Mouse (Mus musculus) left cerebral cortex, adult 18-20 months (tissue): Measurements from ENCODE around the gene Cmtr2. TPM values are rescaled to one million over a fixed set of nuclear protein-coding genes. Genes with fewer than 3 reads are reported as not detected.

Experiments used
- DNase-seq, 2 experiments: peaks; one replicate each; pipeline ENCODE4 v3.0.0; 2021 to 2022; ENCODE audit warnings: low spot score in 2 of 2, mixed read lengths in 1 of 2
- total RNA-seq, 2 experiments: library from RNA; stranded (reverse); gene quantifications; 2 replicates each; pipeline ENCODE4 v1.2.3; 2021

Cmtr2 gene
- total RNA-seq, 2 experiments from 2014 or later: 5.9 to 6.0 TPM

- no peak for DNase-seq
These were observed 31.8 kb downstream of the Cmtr2 start for GRCm38 (mm10) chr8:110247238-110247637.

- no peak for DNase-seq
These were observed 38.5 kb downstream of the Cmtr2 start for GRCm38 (mm10) chr8:110253986-110254385.

GRCm38 (mm10) chr8:110265796-110266305 lies 50.4 kb downstream of the Cmtr2 start:
- DNase-seq: no peak

GRCm38 (mm10) chr8:110266741-110267140 lies 51.3 kb downstream of the Cmtr2 start, which contains the start of gene Hydin:
Hydin (plus strand) TSS chr8:110266977.
- DNase-seq: peak; percentile 82 to 85

GRCm38 (mm10) chr8:110267268-110267667 lies 51.8 kb downstream of the Cmtr2 start:
- no peak for DNase-seq

GRCm38 (mm10) chr8:110270659-110271058 lies 55.2 kb downstream of the Cmtr2 start:
- DNase-seq: no peak

- DNase-seq: no peak
These were observed 57.9 kb downstream of the Cmtr2 start for GRCm38 (mm10) chr8:110273394-110273793.

Other genes with a start within 250 kb of the Cmtr2 start
- gene Tat, start 225.2 kb upstream of the Cmtr2 start, total RNA-seq: not detected
- under 1 TPM; 0.16 to 0.49 TPM for gene Chst4, start 175.9 kb upstream of the Cmtr2 start, total RNA-seq
- 10 to 100 TPM; 34.8 to 35.9 TPM for gene Zfp612, start 135.9 kb upstream of the Cmtr2 start, total RNA-seq
- gene Gm21964, start 114.5 kb upstream of the Cmtr2 start, total RNA-seq: not detected
- not detected for gene Gm17720, start 112.9 kb upstream of the Cmtr2 start, total RNA-seq
- gene Calb2, start 47.5 kb upstream of the Cmtr2 start, total RNA-seq: 10 to 100 TPM; 19.4 to 22.1 TPM
- under 1 TPM; 0.30 to 0.58 TPM for gene Hydin, start 51.3 kb downstream of the Cmtr2 start, total RNA-seq